Mouse (Mus musculus) adipose tissue, adult 10 weeks (tissue): ENCODE measurements around the gene Vmn1r118. TPM values are rescaled to one million over a fixed set of nuclear protein-coding genes. Genes with fewer than 3 reads are reported as not detected.

ENCODE experiments used
- polyA plus RNA-seq: library from polyadenylated mRNA; stranded (reverse); fragments of 350-450 nt; fragmentation: Illumina TruSeq; extraction: RNeasy Lipid Tissue Mini Kit (QIAGEN cat#74804); gene quantifications from one replicate; pipeline ENCODE4 v1.2.3, GENCODE M21; 2014; ENCODE audit warnings: low read depth, low replicate concordance

Gene Vmn1r118
- polyA plus RNA-seq: not detected

DNA sequence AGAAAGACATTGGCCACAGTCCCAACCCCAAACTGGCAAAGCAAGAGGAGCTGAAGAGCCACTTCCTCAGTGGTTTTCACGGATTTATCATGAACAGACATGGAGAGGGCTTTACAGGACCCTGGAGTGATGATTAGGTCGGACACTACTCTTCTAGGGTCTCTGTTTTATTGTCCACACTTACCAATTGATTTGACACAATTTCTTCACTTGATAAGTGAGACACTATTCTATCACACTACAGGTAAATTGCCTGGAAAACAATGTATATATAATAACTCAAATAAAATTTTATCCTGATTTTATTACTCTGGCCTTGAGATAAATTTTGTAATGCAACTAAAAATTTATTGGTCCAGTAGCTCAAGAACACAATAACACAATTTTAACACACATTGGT, at the start of gene Vmn1r118:
TSS of gene Vmn1r118 (minus strand) at position 101 of the 400 bp plus-strand sequence.

GRCm38 (mm10) chr7:20884021-20884420, 28.1 kb downstream of the Vmn1r118 start, which contains the start of gene Vmn1r117:
Gene Vmn1r117 (minus strand): TSS chr7:20884121.

DNA sequence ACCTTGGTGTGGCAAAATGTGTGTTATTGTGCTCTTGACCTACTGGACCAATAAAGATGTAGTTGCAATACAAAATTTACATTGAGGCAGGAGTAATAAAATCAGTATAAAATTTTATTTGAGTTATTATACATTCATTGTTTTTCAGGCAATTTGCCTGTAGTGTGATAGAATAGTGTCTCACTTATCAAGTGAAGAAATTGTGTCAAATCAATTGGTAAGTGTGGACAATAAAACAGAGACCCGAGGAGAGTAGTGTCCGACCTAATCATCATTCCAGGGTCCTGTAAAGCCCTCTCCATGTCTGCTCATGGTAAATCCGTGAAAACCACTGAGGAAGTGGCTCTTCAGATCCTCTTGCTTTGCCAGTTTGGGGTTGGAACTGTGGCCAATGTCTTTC, 40.2 kb downstream of the Vmn1r118 start, which contains the start of gene Vmn1r116:
TSS of gene Vmn1r116 (plus strand) at position 301 of the 400 bp plus-strand sequence.

Other genes with a start within 250 kb of the Vmn1r118 start
- not detected for gene Vmn1r107, start 243.4 kb downstream of the Vmn1r118 start, polyA plus RNA-seq
- not detected for gene Vmn1r111, start 209.1 kb downstream of the Vmn1r118 start, polyA plus RNA-seq
- gene Gm10668, start 181.7 kb downstream of the Vmn1r118 start, polyA plus RNA-seq: not detected
- gene Vmn1r112, start 141.2 kb downstream of the Vmn1r118 start, polyA plus RNA-seq: not detected
- not detected for gene Vmn1r113, start 125.1 kb downstream of the Vmn1r118 start, polyA plus RNA-seq
- gene Vmn1r114, start 100.2 kb downstream of the Vmn1r118 start, polyA plus RNA-seq: not detected
- not detected for gene Vmn1r115, start 67.4 kb downstream of the Vmn1r118 start, polyA plus RNA-seq
- gene Vmn1r116, start 40.1 kb downstream of the Vmn1r118 start, polyA plus RNA-seq: not detected
- gene Vmn1r117, start 28.2 kb downstream of the Vmn1r118 start, polyA plus RNA-seq: not detected
- gene Vmn1r119, start 100.1 kb upstream of the Vmn1r118 start, polyA plus RNA-seq: not detected
- not detected for gene Vmn1r120, start 141.4 kb upstream of the Vmn1r118 start, polyA plus RNA-seq
- gene Vmn1r121, start 186.2 kb upstream of the Vmn1r118 start, polyA plus RNA-seq: not detected
- not detected for gene Vmn1r122, start 221.8 kb upstream of the Vmn1r118 start, polyA plus RNA-seq
- gene Vmn1r123, start 249.8 kb upstream of the Vmn1r118 start, polyA plus RNA-seq: not detected